Mouse (Mus musculus) CH12.LX (cell line): ENCODE measurements at regions not wholly inside any gene's neighbourhood (a gene's known extent, or its start where the extent isn't known, plus 50 kb on each side); places are given as distances from the start of the nearest gene placed in this dataset.

Experiments used
- DNase-seq: peaks from one replicate; pipeline ENCODE4 v3.0.0-alpha.2; 2013; ENCODE audit errors: extremely low read depth
- H3K27ac ChIP-seq: 2 replicates; pipeline ENCODE4 v1.5.1; 2012; ENCODE audit warnings: low read depth, mild to moderate bottlenecking, control low read depth, moderate library complexity; ENCODE audit not compliant: insufficient read depth
- H3K27me3 ChIP-seq: replicated peaks from 2 replicates; pipeline ENCODE3; 2012; ENCODE audit warnings: inconsistent platforms
- H3K36me3 ChIP-seq, 2 experiments: replicated peaks in 1 of 2; 2 replicates each; pipeline versions ENCODE3 to v1.6.1; 2012; ENCODE audit warnings: inconsistent platforms in 1 of 2, low read length in 1 of 2, mild to moderate bottlenecking in 1 of 2, mixed read lengths in 1 of 2, moderate library complexity in 1 of 2; ENCODE audit not compliant: control insufficient read depth in 1 of 2, insufficient read depth in 1 of 2
- H3K4me1 ChIP-seq, 2 experiments: 2 replicates each; pipeline ENCODE4 v1.6.1; 2012; ENCODE audit warnings: inconsistent platforms in 1 of 2, moderate library complexity in 1 of 2; ENCODE audit not compliant: insufficient read depth in 2 of 2, control insufficient read depth in 1 of 2
- H3K4me2 ChIP-seq: 2 replicates; pipeline ENCODE4 v1.6.1; 2012; ENCODE audit warnings: low read depth, mild to moderate bottlenecking, control low read depth; ENCODE audit not compliant: poor library complexity, insufficient read depth, severe bottlenecking
- H3K4me3 ChIP-seq, 3 experiments: fragments of 150-350 bp in 1 of 3; sonication (generic) in 1 of 3; replicated peaks in 1 of 3; 2 replicates each; pipeline versions ENCODE3 to v1.5.1; 2011 to 2012; ENCODE audit warnings: low read depth in 2 of 3, low read length in 2 of 3, mild to moderate bottlenecking in 2 of 3, moderate library complexity in 2 of 3, control low read depth in 1 of 3, improper control_type of control experiment in 1 of 3, inconsistent platforms in 1 of 3, mixed read lengths in 1 of 3; ENCODE audit not compliant: poor library complexity in 1 of 3
- H3K79me2 ChIP-seq: replicated peaks from 2 replicates; pipeline ENCODE4 v1.6.1; 2012; ENCODE audit warnings: mild to moderate bottlenecking, moderate library complexity; ENCODE audit not compliant: control insufficient read depth, poor library complexity, insufficient read depth, severe bottlenecking; ENCODE audit errors: extremely low read depth
- H3K9ac ChIP-seq: 2 replicates; pipeline ENCODE4 v1.6.1; 2012; ENCODE audit warnings: low read depth, mild to moderate bottlenecking, control low read depth, moderate library complexity; ENCODE audit not compliant: insufficient read depth
- H3K9me3 ChIP-seq: replicated peaks from 2 replicates; pipeline ENCODE3; 2012; ENCODE audit warnings: low read length, inconsistent platforms, mixed read lengths
- BHLHE40 ChIP-seq: IDR thresholded peaks from 2 replicates; pipeline ENCODE4 v1.6.1; 2011; ENCODE audit warnings: mild to moderate bottlenecking, low read depth, low read length, improper control_type of control experiment
- CHD1 ChIP-seq: IDR thresholded peaks from 2 replicates; pipeline ENCODE4 v1.6.1; 2012; ENCODE audit warnings: low read depth, low read length, improper control_type of control experiment, inconsistent platforms
- CTCF ChIP-seq, 2 experiments: IDR thresholded peaks in 1 of 2; conservative IDR thresholded peaks in 1 of 2; 2 replicates each; pipeline ENCODE4 v1.5.1; 2011 to 2012; ENCODE audit warnings: low read depth in 2 of 2, low read length in 2 of 2, improper control_type of control experiment in 1 of 2, inconsistent platforms in 1 of 2, mild to moderate bottlenecking in 1 of 2, moderate library complexity in 1 of 2
- EP300 ChIP-seq: IDR thresholded peaks from 2 replicates; pipeline ENCODE4 v1.6.1; 2011; ENCODE audit warnings: low read length, improper control_type of control experiment
- HCFC1 ChIP-seq: IDR thresholded peaks from 2 replicates; pipeline ENCODE4 v1.6.1; 2012; ENCODE audit warnings: low read depth, mild to moderate bottlenecking, inconsistent platforms, low read length, improper control_type of control experiment
- IRF4 ChIP-seq: IDR thresholded peaks from 2 replicates; pipeline ENCODE4 v1.6.1; 2014; ENCODE audit warnings: low read depth, mild to moderate bottlenecking, inconsistent platforms, low read length, improper control_type of control experiment
- KAT2A ChIP-seq: IDR thresholded peaks from 2 replicates; pipeline ENCODE4 v1.6.1; 2012; ENCODE audit warnings: low read length, improper control_type of control experiment, inconsistent platforms; ENCODE audit not compliant: insufficient replicate concordance
- MAFK ChIP-seq: IDR thresholded peaks from 2 replicates; pipeline ENCODE4 v1.6.1; 2011; ENCODE audit warnings: low read length, improper control_type of control experiment; ENCODE audit not compliant: insufficient replicate concordance
- MAX ChIP-seq: IDR thresholded peaks from 2 replicates; pipeline ENCODE4 v1.6.1; 2011; ENCODE audit warnings: low read length, improper control_type of control experiment
- MEF2A ChIP-seq: IDR thresholded peaks from 2 replicates; pipeline ENCODE4 v1.6.1; 2014; ENCODE audit warnings: low read depth, mild to moderate bottlenecking, inconsistent platforms, low read length, improper control_type of control experiment, borderline replicate concordance
- MYC ChIP-seq: IDR thresholded peaks from 2 replicates; pipeline ENCODE4 v1.6.1; 2011; ENCODE audit warnings: low read depth, mild to moderate bottlenecking, improper control_type of control experiment, low read length
- NELFE ChIP-seq: IDR thresholded peaks from 2 replicates; pipeline ENCODE4 v1.6.1; 2011; ENCODE audit warnings: low read depth, low read length, improper control_type of control experiment
- POLR2A ChIP-seq: IDR thresholded peaks from 2 replicates; pipeline ENCODE4 v1.6.1; 2011; ENCODE audit warnings: low read depth, mild to moderate bottlenecking, improper control_type of control experiment, low read length
- RAD21 ChIP-seq: IDR thresholded peaks from 2 replicates; pipeline ENCODE4 v1.6.1; 2011; ENCODE audit warnings: low read depth, mild to moderate bottlenecking, low read length, improper control_type of control experiment, moderate library complexity
- SIN3A ChIP-seq: IDR thresholded peaks from 2 replicates; pipeline ENCODE4 v1.6.1; 2012; ENCODE audit warnings: low read length, improper control_type of control experiment, inconsistent platforms
- SMC3 ChIP-seq: IDR thresholded peaks from 2 replicates; pipeline ENCODE4 v1.6.1; 2011; ENCODE audit warnings: low read depth, low read length, improper control_type of control experiment
- TBP ChIP-seq: conservative IDR thresholded peaks from 2 replicates; pipeline ENCODE4 v1.6.1; 2011; ENCODE audit warnings: low read depth, low read length, improper control_type of control experiment
- UBTF ChIP-seq: IDR thresholded peaks from 2 replicates; pipeline ENCODE4 v1.6.1; 2012; ENCODE audit warnings: low read depth, mild to moderate bottlenecking, inconsistent platforms, low read length, improper control_type of control experiment, moderate library complexity
- USF1 ChIP-seq: IDR thresholded peaks from 2 replicates; pipeline ENCODE4 v1.6.1; 2014; ENCODE audit warnings: low read depth, mild to moderate bottlenecking, inconsistent platforms, low read length, improper control_type of control experiment
- USF2 ChIP-seq: conservative IDR thresholded peaks from 2 replicates; pipeline ENCODE4 v1.6.1; 2011; ENCODE audit warnings: low read depth, low read length, improper control_type of control experiment
- ZC3H11A ChIP-seq: IDR thresholded peaks from 2 replicates; pipeline ENCODE4 v1.6.1; 2012; ENCODE audit warnings: low read depth, mild to moderate bottlenecking, inconsistent platforms, low read length, improper control_type of control experiment
- dilution Hi-C: fragments of 300-500 bp; cut with MboI; formaldehyde crosslinking; loops from 2 replicates; pipeline ENCODE4 v1.14.3; 2020; ENCODE audit warnings: low sequenced_read_pairs; ENCODE audit not compliant: extremely low pct_unique_long_range_greater_than_20kb, extremely low pct_ligation_motif_present
- in situ Hi-C: fragments of 300-500 bp; cut with MboI; formaldehyde crosslinking; loops from 3 replicates; pipeline ENCODE4 v1.14.3; 2019; ENCODE audit warnings: low sequenced_read_pairs, low pct_ligation_motif_present, low pct_unique_long_range_greater_than_20kb, mixed read lengths

DNA sequence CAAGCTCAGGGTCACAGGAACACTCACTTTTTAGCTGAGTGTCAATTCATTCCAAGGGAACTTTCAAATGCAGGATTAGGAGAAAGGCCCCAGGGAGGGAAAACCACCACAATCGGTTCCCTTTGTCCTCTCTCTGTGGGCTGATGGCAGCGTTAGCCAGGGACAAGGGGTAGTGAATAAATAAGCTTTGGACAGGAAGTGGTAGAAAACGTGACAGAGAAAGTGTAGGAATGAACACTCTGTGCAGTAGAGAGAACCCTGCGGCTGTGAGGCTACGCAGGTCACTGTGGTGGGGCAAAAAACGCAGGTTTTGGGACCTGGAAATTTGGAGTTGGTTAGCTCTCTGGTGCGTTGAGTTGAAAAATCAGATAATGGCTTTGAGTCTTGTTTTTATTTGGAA, 164.1 kb downstream of the Tex36 start:
- no peak overlapping the region for H3K9ac ChIP-seq
- DNase-seq: no peak
- no peaks in the 10 kb centered on the region for H3K36me3 ChIP-seq
- H3K27ac ChIP-seq: no peak overlapping the region
- H3K9me3 ChIP-seq: no peaks in the 10 kb centered on the region
- H3K4me2 ChIP-seq: no peak overlapping the region
- TF ChIP-seq UBTF (no peak), KAT2A (no peak), BHLHE40 (no peak), USF2 (no peak), MAFK (no peak), CTCF (conservative IDR thresholded peaks at IDR 0.05 in 1 of 2, IDR thresholded peaks at IDR 0.05 in 1 of 2; ENCODE audit: low read depth in 2 of 2, low read length in 2 of 2) (no peak), MYC (no peak), MAX (no peak), USF1 (no peak), ZC3H11A (no peak), POLR2A (no peak), TBP (no peak), HCFC1 (no peak), IRF4 (no peak), NELFE (no peak), RAD21 (no peak), SIN3A (no peak)
- H3K4me3 ChIP-seq: no peak overlapping the region
- dilution Hi-C loops (no loop called here), in situ Hi-C loops (no loop called here)
- H3K27me3 ChIP-seq: peaks cover 12% of the 10 kb centered on the region
- H3K4me1 ChIP-seq: peaks cover 3 to 21% of the 10 kb centered on the region in 2 experiments; a peak in 3 of 4 replicates
- H3K79me2 ChIP-seq: no peaks in the 10 kb centered on the region

DNA sequence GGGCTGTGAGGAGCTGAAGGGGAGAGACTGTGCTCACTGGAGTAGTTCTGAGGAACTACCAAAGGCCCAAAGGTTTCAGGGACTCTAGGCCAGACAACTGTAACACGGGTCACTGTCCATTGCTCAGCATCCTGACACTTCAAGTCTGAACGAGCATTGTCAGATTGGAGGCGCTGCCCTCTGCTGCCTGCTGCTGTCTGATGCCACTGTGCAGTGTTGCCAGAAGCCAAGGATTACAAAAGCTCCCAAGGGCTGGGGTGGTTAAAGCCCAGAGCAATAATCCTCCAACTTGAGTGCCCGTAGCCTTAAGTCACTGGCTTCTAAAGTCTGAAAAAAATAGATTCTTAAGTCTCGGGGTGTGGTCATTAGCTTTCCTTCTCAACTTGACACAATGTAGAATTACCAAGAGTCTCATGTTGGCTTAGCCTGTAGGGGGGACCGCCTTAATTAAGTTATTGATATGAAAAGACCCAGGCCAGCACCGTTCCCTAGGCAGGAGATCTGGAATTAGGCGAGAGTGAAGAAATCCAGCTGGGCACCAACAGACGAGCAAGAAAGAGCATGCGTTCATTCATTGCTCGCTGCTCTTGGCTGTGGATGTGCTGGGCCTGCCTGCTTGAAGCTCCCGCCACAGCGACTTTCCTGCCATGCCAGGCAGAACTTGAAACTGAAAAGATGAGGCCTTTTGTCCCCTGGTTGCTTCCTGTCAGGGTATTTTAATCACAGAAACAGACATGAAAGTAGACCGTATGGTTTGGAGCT, 166.2 kb downstream of the Tex36 start:
- H3K79me2 ChIP-seq: no peaks in the 10 kb centered on the region
- DNase-seq: no peak
- H3K9me3 ChIP-seq: peaks cover 4% of the 10 kb centered on the region
- H3K4me1 ChIP-seq: peaks cover 3 to 27% of the 10 kb centered on the region in 2 experiments; a peak in 3 of 4 replicates
- H3K27me3 ChIP-seq: peaks cover 4% of the 10 kb centered on the region
- no peak overlapping the region for H3K9ac ChIP-seq
- TF ChIP-seq EP300: 0 out of 2 replicates have a peak, but pooled peaks have one; percentile 22
- peak; percentile 18 for TF ChIP-seq RAD21
- TF ChIP-seq CTCF (conservative IDR thresholded peaks at IDR 0.05 in 1 of 2, IDR thresholded peaks at IDR 0.05 in 1 of 2; ENCODE audit: low read depth in 2 of 2, low read length in 2 of 2): peak in 1 of 2 experiments; percentile 48; a peak in 2 of 4 replicates
- TF ChIP-seq MEF2A: peak; percentile 18; the same call in 1 of the 2 replicates
- no peak for TF ChIP-seq CHD1
- TF ChIP-seq TBP: no peak
- TF ChIP-seq SMC3: peak; percentile 29; the same call in 1 of the 2 replicates
- in situ Hi-C loops (no loop called here), dilution Hi-C loops (no loop called here)
- H3K27ac ChIP-seq: no peak overlapping the region
- no peak overlapping the region for H3K4me2 ChIP-seq
- H3K36me3 ChIP-seq: no peaks in the 10 kb centered on the region
- no peak overlapping the region for H3K4me3 ChIP-seq
